19 mouse cellular contexts compared by ENCODE assay signal in genomic region chr16:46251639-46252038, GRCm38 (mm10).
"Had no signal": no experiment of that assay in that cellular context is flagged by ENCODE, and none has a peak within 500 bp of the region (broad histone marks: within the 10 kb centered on the region; RNA-seq: fewer than 3 reads in every experiment).

No protein-coding gene starts in this region.

- H3K9ac ChIP-seq: liver, postnatal 0 days; lung, embryonic 15.5 days; midbrain, embryonic 12.5 days; neural tube, embryonic 12.5 days had no signal

- DNase-seq: liver, postnatal 0 days; lung, adult 2 months; lung, postnatal 14 days; lung, postnatal 36 days; midbrain, embryonic 14.5 days; right cerebral cortex, postnatal 14 days; right cerebral cortex, postnatal 4 days; spleen, adult 18-20 months; thymus, adult 18-20 months; thymus, postnatal 14 days; thymus, postnatal 36 days had no signal

- H3K9me3 ChIP-seq: lung, embryonic 15.5 days; megakaryocyte, embryonic 14.5 days; midbrain, embryonic 10.5 days; midbrain, embryonic 12.5 days; neural tube, embryonic 12.5 days had no signal

- H3K27me3 ChIP-seq: lung, embryonic 15.5 days; megakaryocyte, embryonic 14.5 days; midbrain, embryonic 12.5 days; neural tube, embryonic 12.5 days had no signal

- H3K4me1 ChIP-seq: lung, embryonic 15.5 days; megakaryocyte, embryonic 14.5 days; midbrain, embryonic 10.5 days; midbrain, embryonic 12.5 days; neural tube, embryonic 12.5 days had no signal

- ATAC-seq: liver, postnatal 0 days; lung, postnatal 0 days; midbrain, embryonic 16.5 days had no signal

- H3K27ac ChIP-seq: lung, embryonic 15.5 days; macrophage; midbrain, embryonic 10.5 days; midbrain, embryonic 12.5 days; neural tube, embryonic 12.5 days had no signal

- H3K4me2 ChIP-seq: lung, embryonic 15.5 days; midbrain, embryonic 12.5 days; neural tube, embryonic 12.5 days had no signal

- H3K36me3 ChIP-seq: lung, embryonic 15.5 days; midbrain, embryonic 10.5 days; midbrain, embryonic 12.5 days; neural tube, embryonic 12.5 days had no signal

- H3K4me3 ChIP-seq: lung, embryonic 15.5 days; megakaryocyte, embryonic 14.5 days; midbrain, embryonic 10.5 days; midbrain, embryonic 12.5 days; neural tube, embryonic 12.5 days had no signal
